Mouse (Mus musculus) urinary bladder, postnatal 14 days (tissue): ENCODE data around the gene Ldlrap1.

Experiments
- DNase-seq: peaks from one replicate; pipeline ENCODE4 v3.0.0; 2021; ENCODE audit warnings: low spot score

The Ldlrap1 gene

GRCm38 (mm10) chr4:134713937-134714336 is 53.9 kb downstream of the Ldlrap1 start:
- DNase-seq = peak; percentile 87

- no peak for DNase-seq
Observed at GRCm38 (mm10) chr4:134705311-134705710, 62.5 kb downstream of the Ldlrap1 start.

DNA sequence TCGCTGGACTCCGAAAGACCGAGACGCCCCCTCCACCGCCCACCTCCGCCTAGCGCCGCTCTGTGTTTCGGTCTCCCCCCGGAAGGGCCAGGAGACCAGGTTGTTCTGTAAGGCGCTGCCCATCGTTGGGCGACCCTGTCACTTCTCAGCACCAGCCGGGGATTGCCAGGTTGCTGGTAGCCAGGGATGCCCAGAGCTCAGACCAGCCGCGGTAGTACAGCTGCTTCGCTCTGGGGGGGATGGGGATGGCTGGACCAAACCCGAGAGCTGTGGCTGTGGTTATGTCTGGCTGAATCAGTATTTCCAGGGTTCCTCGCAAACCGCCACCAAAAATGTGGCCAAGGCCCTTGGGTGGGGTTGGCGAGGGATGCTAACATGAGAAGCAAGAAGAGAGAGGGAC is 63.2 kb downstream of the Ldlrap1 start:
- no peak for DNase-seq

GRCm38 (mm10) chr4:134703835-134704546 is 63.8 kb downstream of the Ldlrap1 start, which contains the start of gene Man1c1:
TSS of gene Man1c1 (minus strand) at chr4:134704290.
- DNase-seq = peak; percentile 99

- peak; percentile 38 for DNase-seq
Observed at GRCm38 (mm10) chr4:134702981-134703834, 64.6 kb downstream of the Ldlrap1 start.

DNA sequence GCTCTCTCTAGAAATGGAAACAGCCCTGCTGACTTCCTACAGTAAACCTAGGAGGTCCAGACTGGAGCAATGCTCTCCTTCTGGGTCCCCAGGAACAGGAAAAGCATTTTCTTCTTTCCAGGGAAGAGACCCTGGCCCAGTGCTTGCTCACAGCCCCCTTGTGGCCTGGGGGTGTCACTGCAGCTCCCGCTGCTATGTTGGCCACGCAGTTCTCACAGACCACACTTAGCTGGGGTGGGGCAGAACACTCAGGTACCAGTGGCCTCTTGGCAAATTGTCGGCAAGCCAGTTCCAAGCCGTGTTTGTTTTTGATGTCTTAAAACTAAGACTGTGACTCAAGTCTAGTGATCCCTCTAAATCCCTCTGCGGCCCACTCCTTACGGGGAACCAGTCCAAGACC is 65.9 kb downstream of the Ldlrap1 start:
- DNase-seq = peak; percentile 79

GRCm38 (mm10) chr4:134700911-134701310 is 66.9 kb downstream of the Ldlrap1 start:
- no peak for DNase-seq

DNA sequence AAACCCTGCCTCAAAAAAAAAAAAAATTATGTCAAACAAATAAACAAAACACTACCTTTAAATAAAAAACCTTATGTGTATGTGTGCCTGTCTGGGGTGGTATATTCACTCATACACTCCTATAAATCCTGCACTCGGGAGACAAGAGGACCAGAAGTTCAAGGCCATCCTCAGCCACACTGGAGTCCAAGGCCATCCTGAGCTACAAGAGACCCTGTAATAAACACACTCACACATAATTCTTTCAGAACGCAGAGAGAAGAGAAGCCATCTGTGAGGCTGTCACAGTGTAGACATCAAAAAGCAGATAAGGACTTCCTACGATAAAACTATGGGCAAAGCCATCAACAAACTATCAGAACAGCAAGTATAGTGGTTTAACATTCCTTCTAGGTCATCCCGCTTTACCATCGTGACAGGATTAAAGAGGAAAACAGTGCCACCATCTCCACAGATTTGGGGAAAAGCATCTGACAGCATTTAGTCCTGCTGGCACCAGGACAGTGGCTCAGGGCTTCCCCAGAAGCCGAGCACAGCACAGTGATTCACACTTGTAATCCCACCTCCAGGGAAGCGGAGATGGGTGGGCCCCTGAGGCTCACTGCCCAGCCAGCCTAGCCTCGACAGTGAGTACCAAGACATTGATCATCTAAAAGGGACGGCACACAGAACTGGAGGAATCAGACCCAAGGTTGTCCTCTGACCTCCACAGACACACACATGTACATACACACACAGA is 74.5 kb downstream of the Ldlrap1 start:
- DNase-seq = no peak

- DNase-seq = no peak
Observed at GRCm38 (mm10) chr4:134692388-134692787, 75.4 kb downstream of the Ldlrap1 start.
